Mouse (Mus musculus) hindbrain, postnatal 0 days (tissue): ENCODE measurements at regions not wholly inside any gene's neighbourhood (a gene's known extent, or its start where the extent isn't known, plus 50 kb on each side); places are given as distances from the start of the nearest gene placed in this dataset.

Experiments used
- ATAC-seq: fragments of 200-750 bp; cut with Nextera tagmentation; 2 replicates; pipeline ENCODE4 v1.8.0; 2017; ENCODE audit warnings: mild to moderate bottlenecking, moderate TSS enrichment, moderate library complexity
- DNase-seq: peaks from one replicate; pipeline ENCODE4 v3.0.0-alpha.2; 2015; ENCODE audit warnings: low spot score
- H3K27ac ChIP-seq: fragments of 300-500 bp; sonication (generic); 2 replicates; pipeline ENCODE4 v1.5.1; 2014; ENCODE audit warnings: mild to moderate bottlenecking
- H3K27me3 ChIP-seq: fragments of 300-500 bp; sonication (generic); 2 replicates; pipeline ENCODE4 v1.6.1; 2014; ENCODE audit warnings: low read length, mixed read lengths; ENCODE audit not compliant: insufficient read depth
- H3K36me3 ChIP-seq: fragments of 300-500 bp; sonication (generic); 2 replicates; pipeline ENCODE4 v1.6.1; 2014; ENCODE audit warnings: low read length, mixed read lengths; ENCODE audit not compliant: insufficient read depth
- H3K4me1 ChIP-seq: fragments of 300-500 bp; sonication (generic); 2 replicates; pipeline ENCODE4 v1.6.1; 2014; ENCODE audit warnings: antibody characterized with exemption, low read length, mixed read lengths; ENCODE audit not compliant: insufficient read depth
- H3K4me2 ChIP-seq: fragments of 300-500 bp; sonication (generic); 2 replicates; pipeline ENCODE4 v1.6.1; 2014; ENCODE audit warnings: low read depth, mild to moderate bottlenecking, low read length, moderate library complexity, mixed read lengths
- H3K4me3 ChIP-seq: fragments of 300-500 bp; sonication (generic); 2 replicates; pipeline ENCODE4 v1.5.1; 2014; ENCODE audit warnings: low read length
- H3K9ac ChIP-seq: fragments of 300-500 bp; sonication (generic); replicated peaks from 2 replicates; pipeline ENCODE4 v1.6.1; 2014; ENCODE audit warnings: mild to moderate bottlenecking, low read length, moderate library complexity, mixed read lengths
- H3K9me3 ChIP-seq: fragments of 300-500 bp; sonication (generic); 2 replicates; pipeline ENCODE4 v1.6.1; 2016; ENCODE audit warnings: low read length, mixed read lengths
- CTCF ChIP-seq: IDR thresholded peaks from 2 replicates; pipeline ENCODE4 v1.5.1; 2016; ENCODE audit warnings: antibody characterized with exemption, control low read depth, low read depth
- WGBS: fragments of 180-500 bp; shearing (Covaris S2); extraction: QIAGEN DNeasy Blood & Tissue Kit; methylation state at CpG from one replicate; pipeline ENCODE4 v1.1.7; 2014; 5-methylcytosine and 5-hydroxymethylcytosine counted together

DNA sequence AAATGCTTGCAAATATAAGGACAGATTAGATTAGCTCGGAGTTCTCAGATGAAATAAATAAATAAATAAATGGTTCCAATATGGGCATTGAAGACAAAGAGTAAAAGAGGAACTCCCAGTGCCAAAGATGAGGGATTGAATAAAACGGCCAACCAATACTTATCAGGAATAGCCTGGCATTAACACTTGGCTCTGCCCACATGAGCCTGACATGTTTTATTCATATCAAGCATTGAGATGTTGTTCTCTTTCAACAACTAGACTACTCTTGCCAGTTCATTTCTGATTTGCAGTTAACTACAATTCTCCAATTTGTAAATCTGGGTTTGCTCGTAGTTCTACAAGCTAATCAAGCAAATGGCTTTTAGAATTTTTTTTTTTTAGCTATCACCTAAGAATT, 546.4 kb downstream of the Efnb2 start:
- no peaks in the 10 kb centered on the region for H3K36me3 ChIP-seq
- WGBS = 71% methylated on average over 3 of the region's 3 CpGs
- H3K9ac ChIP-seq = no peak overlapping the region
- no peak overlapping the region for H3K4me2 ChIP-seq
- DNase-seq (no peak), ATAC-seq (no peak)
- H3K27me3 ChIP-seq = no peaks in the 10 kb centered on the region
- no peaks in the 10 kb centered on the region for H3K4me1 ChIP-seq
- H3K4me3 ChIP-seq = no peak overlapping the region
- H3K9me3 ChIP-seq = no peaks in the 10 kb centered on the region
- no peak overlapping the region for H3K27ac ChIP-seq
- no peak for TF ChIP-seq CTCF

GRCm38 (mm10) chr8:8109785-8110350, 551.2 kb downstream of the Efnb2 start:
- no peak overlapping the region for H3K9ac ChIP-seq
- H3K4me3 ChIP-seq = no peak overlapping the region
- peak overlapping the region; percentile 9; the same call in 1 of the 2 replicates for H3K27ac ChIP-seq
- no peak overlapping the region for H3K4me2 ChIP-seq
- H3K27me3 ChIP-seq = no peaks in the 10 kb centered on the region
- no peaks in the 10 kb centered on the region for H3K9me3 ChIP-seq
- TF ChIP-seq CTCF = no peak
- H3K4me1 ChIP-seq = no peaks in the 10 kb centered on the region
- WGBS = 70% methylated on average over 2 of the region's 2 CpGs
- H3K36me3 ChIP-seq = no peaks in the 10 kb centered on the region
- no peak for DNase-seq
- no peak for ATAC-seq

GRCm38 (mm10) chr8:8103492-8103891, 557.5 kb downstream of the Efnb2 start:
- Histone ChIP-seq H3K4me1 (no peaks in the 10 kb centered on the region), H3K4me2 (no peak overlapping the region), H3K27me3 (no peaks in the 10 kb centered on the region), H3K9ac (no peak overlapping the region), H3K9me3 (no peaks in the 10 kb centered on the region), H3K36me3 (no peaks in the 10 kb centered on the region), H3K27ac (no peak overlapping the region), H3K4me3 (no peak overlapping the region)
- ATAC-seq = no peak
- no peak for DNase-seq
- TF ChIP-seq CTCF = no peak
- WGBS = 79% methylated on average over 3 of the region's 3 CpGs

DNA sequence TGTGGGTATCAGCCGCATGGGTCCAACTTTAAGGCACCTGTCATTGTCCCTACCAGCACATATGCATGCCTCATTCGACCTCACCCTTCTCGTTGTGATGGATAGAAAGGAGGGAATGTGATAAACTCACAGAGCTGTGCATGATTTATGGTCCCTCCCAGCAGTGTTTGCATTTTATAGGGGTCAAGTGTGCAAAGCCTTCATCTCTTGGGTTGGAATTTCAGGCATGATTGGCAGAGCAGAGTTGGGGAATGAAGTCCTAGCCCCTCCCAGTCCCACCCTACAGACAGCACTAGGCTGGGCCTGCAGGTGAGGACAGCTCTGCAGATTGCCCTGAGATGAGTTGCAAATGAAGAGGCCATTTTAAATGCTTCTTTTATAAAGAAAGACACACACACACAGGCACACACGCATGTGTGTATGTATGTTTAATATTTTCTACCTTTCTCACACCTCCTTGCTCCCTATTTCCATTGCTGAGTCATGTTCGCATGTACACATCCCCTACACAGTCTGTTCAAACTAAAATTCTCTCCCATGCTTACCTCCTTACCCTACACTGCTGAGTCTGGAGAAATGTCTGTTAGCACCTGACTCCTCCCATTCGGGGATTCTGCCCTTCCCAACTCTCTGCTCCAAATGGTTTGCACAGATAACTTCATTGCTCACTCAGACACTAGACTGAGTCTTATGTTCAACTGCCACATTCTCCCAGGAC, 558.9 kb downstream of the Efnb2 start:
- no peak for ATAC-seq
- H3K4me3 ChIP-seq = no peak overlapping the region
- H3K4me2 ChIP-seq = no peak overlapping the region
- DNase-seq = no peak
- no peaks in the 10 kb centered on the region for H3K36me3 ChIP-seq
- H3K4me1 ChIP-seq = no peaks in the 10 kb centered on the region
- no peaks in the 10 kb centered on the region for H3K27me3 ChIP-seq
- no peak overlapping the region for H3K9ac ChIP-seq
- 72% methylated on average over 6 of the region's 6 CpGs for WGBS
- no peaks in the 10 kb centered on the region for H3K9me3 ChIP-seq
- no peak overlapping the region for H3K27ac ChIP-seq
- no peak for TF ChIP-seq CTCF

DNA sequence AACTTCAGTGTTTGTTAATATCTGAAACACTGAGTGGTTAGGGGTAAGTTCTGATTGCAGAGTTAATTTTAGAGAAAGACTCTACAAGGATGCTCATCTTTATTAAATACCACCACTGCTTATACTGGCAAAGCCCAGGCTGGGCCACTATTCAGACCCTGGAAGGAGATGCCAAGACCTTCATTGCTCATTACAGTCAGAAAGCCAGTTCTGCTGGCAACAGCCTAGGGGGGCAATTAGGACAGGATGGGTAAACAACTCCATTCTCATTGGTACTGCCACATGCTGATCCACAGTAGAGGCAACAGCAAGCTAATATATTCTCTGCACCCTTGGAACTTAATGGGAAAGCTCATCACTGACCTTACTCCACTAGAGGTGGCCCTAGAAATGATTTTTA, 568.5 kb downstream of the Efnb2 start:
- Histone ChIP-seq H3K4me2 (no peak overlapping the region), H3K27me3 (no peaks in the 10 kb centered on the region), H3K36me3 (no peaks in the 10 kb centered on the region), H3K4me3 (no peak overlapping the region), H3K9ac (no peak overlapping the region), H3K27ac (no peak overlapping the region), H3K9me3 (no peaks in the 10 kb centered on the region), H3K4me1 (no peaks in the 10 kb centered on the region)
- TF ChIP-seq CTCF = no peak
- DNase-seq (peak; percentile 35), ATAC-seq (no peak)

DNA sequence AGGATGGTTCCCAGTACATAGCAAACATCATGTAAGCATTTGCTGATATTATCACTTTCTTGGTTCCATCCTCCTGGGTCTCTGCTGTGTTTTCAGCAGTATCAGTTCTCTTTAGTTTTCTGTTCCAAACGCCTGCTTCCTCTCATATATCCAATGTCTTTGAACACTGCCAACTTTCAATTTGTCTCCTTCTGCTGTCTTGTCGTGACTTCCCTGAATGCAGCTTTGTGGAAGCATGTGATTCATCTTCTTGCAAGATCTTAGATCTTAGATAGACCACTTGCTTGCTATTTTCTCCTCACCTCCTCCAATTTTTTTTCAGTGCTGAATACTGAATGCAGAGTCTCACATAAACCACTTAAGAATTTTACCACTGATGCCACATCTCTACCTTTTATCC, 576.4 kb downstream of the Efnb2 start:
- TF ChIP-seq CTCF = no peak
- Histone ChIP-seq H3K4me1 (no peaks in the 10 kb centered on the region), H3K4me2 (no peak overlapping the region), H3K27ac (no peak overlapping the region), H3K9ac (no peak overlapping the region), H3K36me3 (no peaks in the 10 kb centered on the region), H3K27me3 (no peaks in the 10 kb centered on the region), H3K4me3 (no peak overlapping the region), H3K9me3 (0 out of 2 replicates have a peak, but pooled peaks cover 2% of the 10 kb centered on the region)
- WGBS = 77% methylated on average over 2 of the region's 2 CpGs
- no peak for ATAC-seq
- no peak for DNase-seq

DNA sequence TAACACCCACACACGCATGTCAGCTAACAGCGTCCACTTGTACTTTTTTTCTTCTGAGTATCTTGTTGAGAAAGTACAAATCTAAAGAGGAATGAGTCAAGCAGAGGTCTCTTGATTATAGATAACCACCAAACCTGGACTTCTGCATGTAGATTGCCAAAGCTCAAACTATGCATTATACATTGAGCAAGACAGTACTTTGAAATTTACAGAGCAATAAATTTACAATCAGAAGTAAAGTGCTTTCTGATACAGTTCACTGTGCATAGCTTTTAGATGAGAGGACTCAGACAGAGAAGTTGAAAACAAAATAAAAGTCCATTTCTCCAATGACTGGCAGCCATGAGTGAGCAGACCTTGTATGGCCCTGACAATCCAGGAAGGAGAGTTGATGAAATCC, 597.0 kb downstream of the Efnb2 start:
- TF ChIP-seq CTCF = no peak
- WGBS = 97% methylated on average over 2 of the region's 2 CpGs
- no peak overlapping the region for H3K4me3 ChIP-seq
- no peak overlapping the region for H3K27ac ChIP-seq
- ATAC-seq (no peak), DNase-seq (no peak)
- no peaks in the 10 kb centered on the region for H3K27me3 ChIP-seq
- no peaks in the 10 kb centered on the region for H3K9me3 ChIP-seq
- no peaks in the 10 kb centered on the region for H3K4me1 ChIP-seq
- no peak overlapping the region for H3K9ac ChIP-seq
- H3K36me3 ChIP-seq = no peaks in the 10 kb centered on the region
- H3K4me2 ChIP-seq = no peak overlapping the region
